Mouse (Mus musculus) thymus, postnatal 4 days (tissue): ENCODE measurements around the gene Crtc1.

Source experiments
- DNase-seq: peaks from one replicate; pipeline ENCODE4 v3.0.0; 2021

Crtc1 gene

DNA sequence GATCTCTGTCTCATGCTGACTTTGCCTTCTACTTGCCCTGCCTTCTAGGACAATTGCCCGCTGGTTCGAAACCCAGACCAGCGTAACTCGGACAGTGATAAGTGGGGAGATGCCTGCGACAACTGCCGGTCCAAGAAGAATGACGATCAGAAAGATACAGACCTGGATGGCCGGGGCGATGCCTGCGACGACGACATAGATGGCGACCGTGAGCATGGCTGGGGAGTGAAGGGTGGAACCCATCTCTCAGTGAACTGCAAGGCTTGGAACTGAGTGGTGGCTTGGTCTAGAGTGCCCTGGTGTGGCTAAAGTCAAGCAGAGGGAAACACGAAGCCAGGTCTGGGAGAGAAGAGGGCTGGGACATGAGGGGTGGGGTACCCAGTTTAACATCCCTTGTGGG, 62.3 kb downstream of the Crtc1 start:
- DNase-seq = no peak

DNA sequence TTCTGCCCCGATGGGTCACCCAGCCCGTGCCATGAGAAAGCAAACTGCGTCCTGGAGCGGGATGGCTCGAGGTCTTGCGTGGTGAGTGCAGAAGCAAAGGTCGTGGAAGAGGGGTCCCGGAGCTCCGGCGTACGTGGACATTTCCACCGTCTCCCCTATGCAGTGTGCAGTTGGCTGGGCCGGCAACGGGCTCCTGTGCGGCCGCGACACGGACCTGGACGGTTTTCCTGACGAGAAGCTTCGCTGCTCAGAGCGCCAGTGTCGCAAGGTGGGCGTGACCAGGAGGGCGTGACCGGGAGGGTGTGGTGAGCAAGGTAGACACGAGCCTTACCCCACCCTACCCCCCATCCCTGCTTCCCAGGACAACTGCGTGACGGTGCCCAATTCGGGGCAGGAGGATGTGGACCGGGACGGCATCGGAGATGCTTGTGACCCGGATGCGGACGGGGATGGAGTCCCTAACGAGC, 63.1 kb downstream of the Crtc1 start:
- peak; percentile 40 for DNase-seq

GRCm38 (mm10) chr8:70375212-70375859, 64.0 kb downstream of the Crtc1 start:
- DNase-seq = no peak

DNA sequence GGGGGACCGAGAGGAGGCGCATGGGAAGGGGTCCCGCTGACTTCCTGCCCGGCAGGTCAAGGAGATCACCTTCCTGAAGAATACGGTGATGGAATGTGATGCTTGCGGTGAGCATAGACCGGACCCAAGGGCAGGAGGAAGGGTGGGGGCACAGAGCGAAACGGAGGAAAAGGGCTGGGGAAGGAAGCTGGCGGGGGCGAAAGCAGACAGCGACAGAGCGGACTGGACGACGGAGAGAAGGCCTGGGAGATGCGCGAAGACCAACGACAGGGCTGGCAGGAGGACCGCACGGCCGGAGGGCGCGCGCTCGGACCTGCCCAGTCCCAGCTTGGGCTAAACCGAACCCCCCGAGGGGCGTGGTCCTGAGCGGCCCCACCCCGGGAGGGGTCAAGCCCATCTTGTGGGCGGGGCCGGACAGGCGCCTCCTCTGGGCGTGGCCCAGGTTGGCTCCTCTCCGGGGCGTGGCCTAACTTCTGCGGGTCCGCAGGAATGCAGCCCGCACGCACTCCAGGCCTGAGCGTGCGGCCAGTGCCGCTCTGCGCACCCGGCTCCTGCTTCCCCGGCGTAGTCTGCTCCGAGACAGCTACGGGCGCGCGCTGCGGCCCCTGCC, 65.0 kb downstream of the Crtc1 start:
- peak; percentile 73 for DNase-seq

- peak; percentile 39 for DNase-seq
Measured at GRCm38 (mm10) chr8:70373397-70374317, 65.7 kb downstream of the Crtc1 start, which contains the start of gene Comp. TSS of gene Comp (plus strand) at chr8:70373558.

DNA sequence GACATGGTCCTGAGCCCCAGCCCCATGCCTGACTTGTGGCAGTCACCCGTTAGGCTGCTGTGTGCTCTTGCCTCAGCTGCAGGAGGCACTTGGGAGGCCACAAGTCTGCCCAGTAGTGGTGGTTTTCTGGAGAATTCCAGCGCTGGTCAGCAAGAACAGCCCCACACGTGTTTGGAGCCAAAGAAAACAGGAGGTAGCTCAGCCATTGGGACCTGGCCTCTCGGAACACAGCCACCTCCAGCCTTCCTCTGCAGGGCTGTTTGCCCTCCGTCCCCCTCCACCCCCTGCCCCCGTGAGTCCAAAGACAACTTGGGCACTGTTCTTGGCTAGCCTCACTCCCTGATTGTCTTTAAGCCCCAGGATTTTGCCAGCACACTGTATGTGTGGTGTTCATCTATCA, 67.4 kb downstream of the Crtc1 start:
- no peak for DNase-seq

DNA sequence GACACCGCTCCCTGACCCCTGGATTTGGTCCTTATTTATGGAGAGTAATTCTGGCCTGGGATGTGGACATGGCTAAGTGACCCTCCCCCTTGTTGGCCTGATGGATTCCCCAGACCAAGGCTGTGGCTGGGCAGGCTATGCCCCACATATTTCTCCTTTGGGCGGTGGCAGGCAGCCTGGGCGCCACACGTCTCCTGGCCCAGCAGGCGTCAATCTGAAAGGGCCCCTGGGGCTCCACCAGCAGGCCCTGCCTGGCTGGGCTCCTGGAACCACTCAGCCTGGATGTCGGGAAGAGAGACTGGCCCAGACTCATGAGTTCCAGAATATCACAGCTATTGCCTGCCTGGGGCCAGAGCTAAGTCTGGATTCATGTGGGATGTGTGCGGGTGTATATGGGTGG, 68.9 kb downstream of the Crtc1 start:
- no peak for DNase-seq

- no peak for DNase-seq
Measured at GRCm38 (mm10) chr8:70366588-70366987, 72.8 kb downstream of the Crtc1 start.

DNA sequence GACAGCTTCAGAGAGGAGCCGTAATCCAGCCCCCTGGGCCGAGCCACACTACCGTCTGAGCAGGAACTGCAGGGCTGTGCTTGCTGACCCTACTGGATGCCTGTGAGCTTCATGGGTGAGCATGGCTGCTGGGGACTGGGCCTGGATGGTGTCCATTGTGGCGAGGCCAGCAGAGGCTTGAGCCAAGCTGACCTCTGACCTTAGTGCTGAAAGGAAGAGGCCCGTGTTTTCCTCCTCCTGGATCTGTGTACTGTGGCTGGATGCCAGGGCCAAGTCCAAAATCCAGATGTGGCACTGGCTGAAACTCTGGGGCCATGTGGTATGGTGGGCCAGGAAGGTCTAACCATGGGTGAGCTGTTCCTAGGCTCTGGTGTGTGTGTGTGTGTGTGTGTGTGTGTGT, 75.3 kb downstream of the Crtc1 start:
- no peak for DNase-seq

- no peak for DNase-seq
Measured at GRCm38 (mm10) chr8:70361484-70362032, 77.8 kb downstream of the Crtc1 start.

GRCm38 (mm10) chr8:70360769-70361168, 78.6 kb downstream of the Crtc1 start:
- DNase-seq = peak; percentile 67

DNA sequence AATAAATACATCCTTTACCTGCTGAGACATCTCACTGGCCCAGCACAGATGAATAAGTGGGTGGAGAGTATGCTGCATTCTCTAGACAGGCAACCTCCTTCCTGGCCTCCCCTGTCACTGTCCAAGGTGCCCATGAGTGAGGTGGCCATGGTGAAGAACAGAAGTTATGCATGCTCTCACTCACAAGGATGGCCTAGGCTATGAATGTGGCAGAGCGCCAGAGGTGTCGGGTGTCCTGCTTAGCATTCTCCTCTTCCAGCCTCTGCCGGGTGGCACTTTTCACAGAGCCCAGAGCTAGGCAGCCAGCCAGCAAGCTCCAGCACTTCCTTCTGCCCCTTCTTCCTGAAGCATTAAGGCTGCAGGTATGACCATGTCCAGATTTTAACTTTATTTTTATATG, 80.0 kb downstream of the Crtc1 start:
- no peak for DNase-seq

- no peak for DNase-seq
Measured at GRCm38 (mm10) chr8:70356111-70356510, 83.3 kb downstream of the Crtc1 start.

- no peak for DNase-seq
Measured at GRCm38 (mm10) chr8:70354004-70354403, 85.4 kb downstream of the Crtc1 start.

DNA sequence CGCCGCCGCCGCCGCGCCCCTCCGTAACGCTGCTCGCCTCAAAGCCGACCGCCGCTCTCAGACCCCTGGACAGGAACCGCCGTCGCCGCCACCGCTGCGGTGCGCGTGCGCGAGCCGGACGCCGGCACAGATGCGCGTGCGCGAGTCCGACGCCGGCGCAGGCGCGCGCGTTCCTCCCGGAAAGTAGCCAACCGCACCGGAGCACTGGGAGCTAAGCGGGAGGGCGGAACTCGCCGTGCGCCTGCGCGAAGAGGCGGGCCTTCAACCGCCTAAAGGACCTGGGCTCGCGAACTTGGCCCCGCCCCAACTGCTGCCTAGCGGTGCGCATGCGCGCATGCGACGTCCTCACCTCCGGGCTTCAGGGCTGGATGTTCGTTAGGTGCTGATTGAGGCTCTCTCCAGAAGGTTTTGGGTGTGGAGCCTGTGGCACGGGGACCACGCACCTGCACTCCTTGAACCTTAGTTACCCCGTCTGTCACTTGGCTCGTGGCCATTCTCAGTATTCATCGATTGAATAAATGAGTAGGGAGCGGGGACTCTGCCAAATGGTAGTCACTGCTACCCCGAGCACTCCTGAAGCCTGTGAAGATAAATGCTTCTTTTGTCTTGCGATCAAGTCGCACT, 86.1 kb downstream of the Crtc1 start, which contains the start of gene Upf1:
Upf1 (minus strand) TSS at position 85 of the 624 bp plus-strand sequence.
- DNase-seq = peak; percentile 100

- peak; percentile 79 for DNase-seq
Measured at GRCm38 (mm10) chr8:70352657-70353151, 86.7 kb downstream of the Crtc1 start.

- no peak for DNase-seq
Measured at GRCm38 (mm10) chr8:70352000-70352384, 87.4 kb downstream of the Crtc1 start.

GRCm38 (mm10) chr8:70351035-70351999, 88.1 kb downstream of the Crtc1 start:
- peak; percentile 26 for DNase-seq

- no peak for DNase-seq
Measured at GRCm38 (mm10) chr8:70347860-70348420, 91.4 kb downstream of the Crtc1 start.

DNA sequence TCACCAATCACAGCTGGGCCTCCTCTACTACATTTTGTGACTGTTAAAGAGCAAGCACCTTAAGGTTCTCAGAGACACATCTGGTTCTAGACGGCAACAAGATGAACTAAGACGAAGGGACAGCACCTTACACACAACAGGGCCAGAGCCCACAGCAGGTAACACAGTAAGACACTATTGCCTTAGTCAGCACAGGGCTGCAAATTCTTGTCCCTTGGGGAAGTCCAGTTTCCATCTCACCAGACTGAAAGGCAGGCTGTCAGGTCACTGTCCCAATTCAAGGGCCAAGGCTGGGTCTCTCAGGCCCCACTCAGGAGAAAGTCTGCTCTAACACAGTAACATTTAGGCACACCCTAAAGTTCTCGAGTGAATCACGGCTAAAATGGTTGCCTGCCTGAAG, 91.9 kb downstream of the Crtc1 start:
- DNase-seq = no peak

- no peak for DNase-seq
Measured at GRCm38 (mm10) chr8:70344279-70344678, 95.1 kb downstream of the Crtc1 start.
